Mouse (Mus musculus) left cerebral cortex, postnatal 25 days (tissue): ENCODE measurements around the gene Gm5741. TPM values are rescaled to one million over a fixed set of nuclear protein-coding genes. Genes with fewer than 3 reads are reported as not detected.

Source experiments
- DNase-seq, 2 experiments: peaks; one replicate each; pipeline ENCODE4 v3.0.0; 2022; ENCODE audit warnings: low spot score in 2 of 2, mixed read lengths in 1 of 2
- intact Hi-C: fragments of 180-260 bp; cut with DNase I; formaldehyde crosslinking; loops from one replicate; pipeline ENCODE4 v1.15.1; 2025
- microRNA-seq, 2 experiments: library from miRNA; unstranded; fragments of <30 nt; microRNA quantifications; one replicate each; pipeline ENCODE4 v1.2.0; 2022
- total RNA-seq, 2 experiments: library from RNA; stranded (reverse); gene quantifications; 2 replicates each; pipeline ENCODE4 v1.2.3; 2021

Gm5741 gene
- total RNA-seq, 2 experiments from 2014 or later, result 1.4 TPM; not detected in 1

- intact Hi-C loops, result no loop called here
- no peak for DNase-seq
Measured at GRCm38 (mm10) chr8:85035165-85035727, 32.5 kb downstream of the Gm5741 start.

GRCm38 (mm10) chr8:85034764-85035163, 33.0 kb downstream of the Gm5741 start:
- intact Hi-C loops, result no loop called here
- peak; percentile 68 to 82 for DNase-seq

GRCm38 (mm10) chr8:85033867-85034266, 33.9 kb downstream of the Gm5741 start:
- intact Hi-C loops, result no loop called here

GRCm38 (mm10) chr8:85032622-85033311, 35.0 kb downstream of the Gm5741 start:
- intact Hi-C loops, result no loop called here
- no peak for DNase-seq

More at GRCm38 (mm10) chr8:85033867-85034266, 33.9 kb downstream of the Gm5741 start:
- no peak for DNase-seq

GRCm38 (mm10) chr8:85029271-85029670, 38.5 kb downstream of the Gm5741 start:
- intact Hi-C loops, result no loop called here
- no peak for DNase-seq

GRCm38 (mm10) chr8:85027922-85028321, 39.9 kb downstream of the Gm5741 start:
- intact Hi-C loops, result no loop called here
- DNase-seq, result no peak

GRCm38 (mm10) chr8:85027516-85027855, 40.3 kb downstream of the Gm5741 start:
- intact Hi-C loops, result no loop called here
- DNase-seq, result no peak

- intact Hi-C loops, result no loop called here
- peak; percentile 96 for DNase-seq
Measured at GRCm38 (mm10) chr8:85026670-85027515, 40.9 kb downstream of the Gm5741 start, which contains the start of gene Trir. Gene Trir (plus strand): TSS chr8:85026823.

- intact Hi-C loops, result loop anchor here (2.0 kb wide), 1 partner anchor 51 kb away; no protein-coding TSS in a partner anchor
- DNase-seq, result peak; percentile 86 to 94
Measured at GRCm38 (mm10) chr8:85025098-85025932, 42.5 kb downstream of the Gm5741 start, which contains the start of gene Asna1. Gene Asna1 (minus strand): TSS chr8:85025281.

GRCm38 (mm10) chr8:85023846-85024245, 43.9 kb downstream of the Gm5741 start:
- no peak for DNase-seq
- intact Hi-C loops, result loop anchor here (2.0 kb wide), 1 partner anchor 49 kb away; no protein-coding TSS in a partner anchor

GRCm38 (mm10) chr8:85021514-85022055, 46.2 kb downstream of the Gm5741 start:
- DNase-seq, result no peak
- intact Hi-C loops, result no loop called here

Small RNAs within 50 kb of the gene (microRNA-seq; reads per million reads assigned to microRNA genes)
- gene Gm23388 (0 reads per million in 2 experiments), gene Mir7070 (5.2 to 7.7 reads per million in 2 experiments)

Other genes starting within 250 kb of the Gm5741 start
- 1 to 10 TPM; 8.3 to 9.5 TPM for gene Dand5, start 245.2 kb downstream of the Gm5741 start, total RNA-seq
- 10 to 100 TPM; 23.4 to 24.7 TPM for gene Gadd45gip1, start 236.5 kb downstream of the Gm5741 start, total RNA-seq
- 10 to 100 TPM; 67.8 to 73.7 TPM for gene Rad23a, start 227.3 kb downstream of the Gm5741 start, total RNA-seq
- 100 to 1,000 TPM; 562 to 564 TPM for gene Calr, start 221.0 kb downstream of the Gm5741 start, total RNA-seq
- gene Farsa, start 211.0 kb downstream of the Gm5741 start, total RNA-seq, result 10 to 100 TPM; 42.5 to 46.0 TPM
- gene Syce2, start 195.9 kb downstream of the Gm5741 start, total RNA-seq, result 1 to 10 TPM; 6.4 to 6.5 TPM
- 10 to 100 TPM; 31.3 to 38.3 TPM for gene Gcdh, start 174.1 kb downstream of the Gm5741 start, total RNA-seq
- not detected for gene Klf1, start 166.1 kb downstream of the Gm5741 start, total RNA-seq
- gene Dnase2a, start 159.4 kb downstream of the Gm5741 start, total RNA-seq, result 1 to 10 TPM; 3.5 to 4.0 TPM
- 10 to 100 TPM; 85.7 to 90.3 TPM for gene Mast1, start 130.6 kb downstream of the Gm5741 start, total RNA-seq
- gene Rtbdn, start 121.0 kb downstream of the Gm5741 start, total RNA-seq, result 1 to 10 TPM in 1 of 2 experiments, under 1 TPM in 1; 0.71 to 1.1 TPM
- 1 to 10 TPM in 1 of 2 experiments, not detected in 1; 3.5 TPM for gene Gm49661, start 98.5 kb downstream of the Gm5741 start, total RNA-seq
- 100 to 1,000 TPM; 340 to 356 TPM for gene Prdx2, start 98.4 kb downstream of the Gm5741 start, total RNA-seq
- gene Rnaseh2a, start 98.2 kb downstream of the Gm5741 start, total RNA-seq, result 10 to 100 TPM; 40.7 to 42.2 TPM
- gene Junb, start 89.3 kb downstream of the Gm5741 start, total RNA-seq, result 10 to 100 TPM; 73.3 to 85.1 TPM
- gene Hook2, start 77.4 kb downstream of the Gm5741 start, total RNA-seq, result 1 to 10 TPM; 7.2 to 8.5 TPM
- gene Best2, start 53.5 kb downstream of the Gm5741 start, total RNA-seq, result not detected
- gene Asna1, start 42.7 kb downstream of the Gm5741 start, total RNA-seq, result 100 to 1,000 TPM; 118 to 122 TPM
- 100 to 1,000 TPM; 115 to 129 TPM for gene Trir, start 41.2 kb downstream of the Gm5741 start, total RNA-seq
- 100 to 1,000 TPM; 155 to 175 TPM for gene Tnpo2, start 31.1 kb downstream of the Gm5741 start, total RNA-seq
- gene Fbxw9, start 7.9 kb downstream of the Gm5741 start, total RNA-seq, result 10 to 100 TPM; 23.9 to 24.0 TPM
- 10 to 100 TPM; 54.3 to 64.3 TPM for gene Dhps, start 3.8 kb upstream of the Gm5741 start, total RNA-seq
- gene Wdr83os, start 12.8 kb upstream of the Gm5741 start, total RNA-seq, result 10 to 100 TPM; 49.8 to 54.5 TPM
- 10 to 100 TPM; 24.2 to 26.3 TPM for gene Wdr83, start 13.3 kb upstream of the Gm5741 start, total RNA-seq
- 10 to 100 TPM; 38.8 to 39.3 TPM for gene Man2b1, start 15.3 kb upstream of the Gm5741 start, total RNA-seq
- gene Zfp791, start 55.1 kb upstream of the Gm5741 start, total RNA-seq, result 1 to 10 TPM; 6.9 to 7.7 TPM
- not detected for gene Cks1brt, start 83.9 kb upstream of the Gm5741 start, total RNA-seq
- gene Olfr371, start 158.0 kb upstream of the Gm5741 start, total RNA-seq, result not detected
- 10 to 100 TPM; 27.1 to 31.9 TPM for gene Orc6, start 231.7 kb upstream of the Gm5741 start, total RNA-seq
- gene Vps35, start 231.8 kb upstream of the Gm5741 start, total RNA-seq, result 100 to 1,000 TPM; 137 to 143 TPM